Mouse (Mus musculus) lung, postnatal 0 days (tissue): ENCODE data around the gene Tfb1m. TPM values are rescaled to one million over a fixed set of nuclear protein-coding genes. Genes with fewer than 3 reads are reported as not detected.

Experiments used
- ATAC-seq: fragments of 200-750 bp; cut with Nextera tagmentation; 2 replicates; pipeline ENCODE4 v1.8.0; 2017; ENCODE audit warnings: moderate library complexity
- DNase-seq: peaks from one replicate; pipeline ENCODE4 v3.0.0-alpha.2; 2016; ENCODE audit warnings: low spot score
- H3K27ac ChIP-seq: fragments of 300-500 bp; sonication (generic); 2 replicates; pipeline ENCODE4 v1.5.1; 2014; ENCODE audit warnings: antibody characterized with exemption, mild to moderate bottlenecking, low read length, mixed read lengths
- H3K27me3 ChIP-seq: fragments of 300-500 bp; sonication (generic); replicated peaks from 2 replicates; pipeline ENCODE4 v1.6.1; 2014; ENCODE audit warnings: low read length, mixed read lengths; ENCODE audit not compliant: insufficient read depth
- H3K36me3 ChIP-seq: fragments of 300-500 bp; sonication (generic); 2 replicates; pipeline ENCODE4 v1.6.1; 2014; ENCODE audit warnings: low read length, mixed read lengths; ENCODE audit not compliant: insufficient read depth
- H3K4me1 ChIP-seq: fragments of 300-500 bp; sonication (generic); 2 replicates; pipeline ENCODE4 v1.6.1; 2014; ENCODE audit warnings: antibody characterized with exemption, low read depth, low read length, mixed read lengths; ENCODE audit not compliant: insufficient read depth
- H3K4me2 ChIP-seq: fragments of 300-500 bp; sonication (generic); replicated peaks from 2 replicates; pipeline ENCODE4 v1.6.1; 2014; ENCODE audit warnings: low read depth, mild to moderate bottlenecking, low read length, moderate library complexity, mixed read lengths
- H3K4me3 ChIP-seq: fragments of 300-500 bp; sonication (generic); 2 replicates; pipeline ENCODE4 v1.5.1; 2014; ENCODE audit warnings: low read depth, low read length
- H3K9ac ChIP-seq: fragments of 300-500 bp; sonication (generic); replicated peaks from 2 replicates; pipeline ENCODE4 v1.6.1; 2014; ENCODE audit warnings: low read depth, mild to moderate bottlenecking
- H3K9me3 ChIP-seq: fragments of 300-500 bp; sonication (generic); 2 replicates; pipeline ENCODE4 v1.6.1; 2016; ENCODE audit warnings: low read length, mixed read lengths
- CTCF ChIP-seq: IDR thresholded peaks from 2 replicates; pipeline ENCODE4 v1.5.1; 2016; ENCODE audit warnings: antibody characterized with exemption, mild to moderate bottlenecking
- EP300 ChIP-seq: IDR thresholded peaks from 2 replicates; pipeline ENCODE4 v1.6.1; 2016; ENCODE audit warnings: antibody characterized with exemption, mild to moderate bottlenecking, control low read depth
- WGBS: fragments of 180-500 bp; shearing (Covaris S2); extraction: QIAGEN DNeasy Blood & Tissue Kit; methylation state at CpG from one replicate; pipeline ENCODE4 v1.1.7; 2014; 5-methylcytosine and 5-hydroxymethylcytosine counted together
- polyA plus RNA-seq: library from polyadenylated mRNA; unstranded; fragments of >200 nt; fragmentation: Nextera tagmentation; extraction: Ambion mirVana; gene quantifications from 2 replicates; pipeline ENCODE4 v1.2.1, GENCODE M21; 2015

The Tfb1m gene
- 5.9 and 8.7 TPM in 2 replicates for polyA plus RNA-seq

- Histone ChIP-seq H3K36me3 (no peaks in the 10 kb centered on the region), H3K9me3 (no peaks in the 10 kb centered on the region), H3K9ac (peak within 1 kb of the TSS; percentile 54), H3K4me1 (0 out of 2 replicates have a peak, but pooled peaks cover 3% of the 10 kb centered on the region), H3K27ac (peak within 1 kb of the TSS; percentile 89), H3K27me3 (no peaks in the 10 kb centered on the region), H3K4me3 (peak within 1 kb of the TSS; percentile 67), H3K4me2 (peak within 1 kb of the TSS; percentile 63)
- WGBS: 2% methylated on average over 60 of the region's 60 CpGs
- peak; percentile 100 for DNase-seq
- no peak for TF ChIP-seq EP300
- TF ChIP-seq CTCF: no peak
- peak; percentile 99 for ATAC-seq
These were observed at the start of gene Tfb1m for GRCm38 (mm10) chr17:3557331-3558311. Gene Tfb1m (minus strand): TSS chr17:3557781.

GRCm38 (mm10) chr17:3602954-3603672 is 45.5 kb upstream of the Tfb1m start:
- no peaks in the 10 kb centered on the region for H3K36me3 ChIP-seq
- no peaks in the 10 kb centered on the region for H3K27me3 ChIP-seq
- H3K4me2 ChIP-seq: no peak overlapping the region
- no peak for TF ChIP-seq EP300
- no peak for TF ChIP-seq CTCF
- no peak overlapping the region for H3K27ac ChIP-seq
- 79% methylated on average over 6 of the region's 6 CpGs for WGBS
- DNase-seq: no peak
- no peak overlapping the region for H3K4me3 ChIP-seq
- no peak for ATAC-seq
- no peaks in the 10 kb centered on the region for H3K4me1 ChIP-seq
- H3K9ac ChIP-seq: no peak overlapping the region
- no peaks in the 10 kb centered on the region for H3K9me3 ChIP-seq

- H3K27me3 ChIP-seq: no peaks in the 10 kb centered on the region
- no peaks in the 10 kb centered on the region for H3K36me3 ChIP-seq
- peak; percentile 51 for DNase-seq
- H3K27ac ChIP-seq: no peak overlapping the region
- H3K4me1 ChIP-seq: no peaks in the 10 kb centered on the region
- no peaks in the 10 kb centered on the region for H3K9me3 ChIP-seq
- no peak overlapping the region for H3K4me3 ChIP-seq
- WGBS: 52% methylated on average over 1 of the region's 1 CpGs
- no peak overlapping the region for H3K4me2 ChIP-seq
- TF ChIP-seq EP300 (no peak), CTCF (no peak)
- H3K9ac ChIP-seq: no peak overlapping the region
- no peak for ATAC-seq
These were observed 40.8 kb upstream of the Tfb1m start for GRCm38 (mm10) chr17:3598393-3598792.

GRCm38 (mm10) chr17:3597866-3598265 is 40.3 kb upstream of the Tfb1m start:
- H3K4me1 ChIP-seq: no peaks in the 10 kb centered on the region
- H3K9me3 ChIP-seq: no peaks in the 10 kb centered on the region
- DNase-seq (no peak), ATAC-seq (no peak)
- TF ChIP-seq CTCF (no peak), EP300 (no peak)
- no peak overlapping the region for H3K4me3 ChIP-seq
- no peak overlapping the region for H3K27ac ChIP-seq
- WGBS: 68% methylated on average over 1 of the region's 1 CpGs
- no peaks in the 10 kb centered on the region for H3K36me3 ChIP-seq
- no peak overlapping the region for H3K9ac ChIP-seq
- no peaks in the 10 kb centered on the region for H3K27me3 ChIP-seq
- H3K4me2 ChIP-seq: no peak overlapping the region

GRCm38 (mm10) chr17:3597130-3597529 is 39.5 kb upstream of the Tfb1m start:
- TF ChIP-seq CTCF (no peak), EP300 (no peak)
- Histone ChIP-seq H3K4me3 (no peak overlapping the region), H3K4me2 (no peak overlapping the region), H3K27ac (no peak overlapping the region), H3K4me1 (no peaks in the 10 kb centered on the region), H3K36me3 (no peaks in the 10 kb centered on the region), H3K9ac (no peak overlapping the region), H3K27me3 (no peaks in the 10 kb centered on the region), H3K9me3 (no peaks in the 10 kb centered on the region)
- no peak for DNase-seq
- peak; percentile 32; the same call in 1 of the 2 replicates for ATAC-seq
- WGBS: 29% methylated on average over 1 of the region's 1 CpGs

GRCm38 (mm10) chr17:3570876-3571275 is 13.3 kb upstream of the Tfb1m start:
- no peak overlapping the region for H3K4me3 ChIP-seq

More at GRCm38 (mm10) chr17:3570876-3571275, 13.3 kb upstream of the Tfb1m start:
- DNase-seq (peak; percentile 81), ATAC-seq (no peak)
- H3K9ac ChIP-seq: no peak overlapping the region
- no peaks in the 10 kb centered on the region for H3K9me3 ChIP-seq
- no peaks in the 10 kb centered on the region for H3K27me3 ChIP-seq
- no peaks in the 10 kb centered on the region for H3K36me3 ChIP-seq
- peak overlapping the region; percentile 21; the same call in 1 of the 2 replicates for H3K4me2 ChIP-seq
- TF ChIP-seq EP300 (no peak), CTCF (peak; percentile 85)
- WGBS: 2% methylated on average over 12 of the region's 12 CpGs
- no peak overlapping the region for H3K27ac ChIP-seq
- H3K4me1 ChIP-seq: no peaks in the 10 kb centered on the region
